Mouse (Mus musculus) left cerebral cortex, adult 9 months (tissue): ENCODE results near the gene Uimc1.
A peak's percentile ranks its signal among the peaks of the same experiment; 100 is the strongest.

Experiments used
- DNase-seq, 2 experiments: peaks; one replicate each; pipeline ENCODE4 v3.0.0; 2022; ENCODE audit warnings: low spot score in 2 of 2

The Uimc1 gene

DNA sequence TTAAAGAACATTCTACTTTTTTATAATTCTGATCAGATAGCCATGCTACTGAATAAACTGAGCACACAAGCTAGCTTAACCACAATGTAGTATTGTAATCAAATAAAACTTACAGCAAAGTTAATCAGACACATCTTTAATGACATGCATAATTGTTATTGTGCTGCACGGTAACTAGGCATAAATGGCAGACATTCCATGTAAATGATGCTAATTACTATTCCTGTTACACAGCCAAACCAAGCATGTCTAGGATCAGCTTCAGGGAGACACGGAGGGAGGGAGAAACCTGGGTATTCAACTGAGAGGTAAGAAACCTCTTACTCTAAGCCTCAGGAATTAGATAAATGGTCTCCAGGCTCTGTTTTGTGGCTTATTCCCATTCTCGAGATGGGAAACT, 52.4 kb downstream of the Uimc1 start:
- DNase-seq = no peak

DNA sequence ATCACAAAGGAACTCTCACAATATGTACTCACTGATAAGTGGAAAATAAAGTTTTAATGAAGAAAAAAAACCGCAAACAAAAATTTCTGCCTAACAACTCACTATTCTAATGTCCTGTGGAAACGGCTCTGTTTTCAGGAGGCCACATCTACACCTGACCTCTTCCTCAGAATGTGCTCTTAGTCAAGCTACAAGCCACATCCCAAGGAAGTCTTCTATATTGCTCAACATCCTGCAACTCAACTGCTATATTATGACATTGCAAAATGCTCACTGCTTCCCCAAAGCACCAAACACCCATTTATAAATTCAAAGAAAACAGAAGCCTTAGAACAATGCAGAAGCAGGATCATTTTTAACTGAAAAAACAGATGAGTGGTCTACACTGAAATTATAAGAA, 60.1 kb downstream of the Uimc1 start:
- DNase-seq = no peak

DNA sequence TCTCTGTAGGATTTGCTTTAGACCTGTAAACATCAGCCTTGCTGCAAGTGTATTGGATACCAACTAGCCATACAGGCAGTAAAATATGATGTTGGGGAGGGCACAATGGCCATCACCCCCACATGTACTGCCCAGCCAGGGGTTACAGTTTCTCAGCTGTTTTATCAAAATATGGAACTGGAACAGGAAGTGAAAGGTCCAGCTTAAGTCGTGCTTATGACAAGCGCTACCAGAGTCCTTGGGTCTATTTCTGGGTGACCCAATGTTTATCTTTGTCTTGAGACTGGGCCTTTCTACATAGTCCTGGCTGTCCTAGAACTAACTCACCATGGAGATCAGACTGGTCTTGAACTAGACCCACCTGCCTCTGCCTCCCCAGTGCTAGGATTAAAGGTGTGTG, 75.9 kb downstream of the Uimc1 start:
- DNase-seq = no peak

DNA sequence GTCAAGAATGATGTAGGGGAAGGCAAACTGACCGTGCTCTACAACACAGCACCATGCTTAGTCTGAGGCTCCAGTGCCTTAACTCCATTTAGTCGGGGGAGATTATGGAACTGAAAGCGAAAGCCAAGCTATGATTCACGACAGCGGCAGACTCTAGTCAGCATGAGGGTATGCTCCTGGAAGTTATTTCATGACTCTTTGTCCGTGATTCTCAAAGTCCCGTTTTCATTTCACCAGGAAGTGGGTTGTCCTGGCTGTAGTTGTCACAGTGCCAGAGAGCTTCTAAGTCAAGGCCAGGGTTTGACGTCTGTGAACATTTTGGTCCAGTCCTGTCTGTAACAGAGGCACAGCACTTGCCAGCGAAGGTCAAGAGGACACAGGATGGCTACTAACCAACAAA, 77.4 kb downstream of the Uimc1 start:
- no peak for DNase-seq

DNA sequence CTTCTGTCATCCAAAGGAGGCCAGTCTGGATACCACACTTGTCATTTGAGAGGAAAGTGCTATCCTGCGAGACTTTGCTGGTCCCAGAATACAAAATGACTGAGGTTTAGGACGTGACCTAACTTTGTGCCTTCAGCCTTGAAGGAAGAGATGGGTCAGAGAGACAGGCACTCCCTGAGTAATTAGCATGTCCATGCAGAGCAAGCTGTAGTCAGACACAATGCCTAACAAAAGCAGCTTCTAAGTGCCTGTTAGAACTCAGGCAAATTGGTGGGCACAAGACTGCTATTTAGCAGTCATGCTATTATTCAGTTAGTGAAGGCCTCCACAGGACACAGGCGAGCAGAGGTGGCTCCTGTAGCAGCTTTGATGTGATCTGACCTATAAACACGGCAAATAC, 77.8 kb downstream of the Uimc1 start:
- DNase-seq = no peak

DNA sequence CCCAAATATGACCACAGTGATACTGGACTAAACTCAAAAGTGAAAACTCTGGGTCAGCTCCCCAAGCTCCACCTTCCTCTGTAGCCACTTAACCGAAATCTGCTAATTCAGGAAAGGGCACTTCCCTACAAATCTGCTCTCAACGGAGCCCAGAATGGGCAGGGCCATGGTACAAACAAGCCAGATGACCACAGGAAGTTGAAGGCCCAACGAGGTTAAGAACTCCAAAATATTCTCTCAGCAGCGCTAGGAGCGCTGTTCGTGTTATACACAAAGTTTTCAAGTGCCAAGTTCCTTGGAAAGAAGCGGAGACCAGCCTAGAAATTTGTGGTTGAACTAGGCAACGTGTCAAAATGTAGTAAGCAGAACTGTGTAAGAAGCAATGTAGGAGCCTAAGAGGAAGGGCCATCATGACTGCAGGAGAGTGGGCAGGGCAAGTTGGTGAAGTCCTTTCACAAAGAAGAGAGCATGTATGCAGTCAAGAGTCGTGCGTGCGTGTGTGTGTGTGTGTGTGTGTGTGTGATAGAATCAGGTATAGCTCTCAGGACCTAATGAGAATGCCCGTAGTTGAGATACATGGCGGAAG, 78.8 kb downstream of the Uimc1 start, which contains the start of gene Hk3:
TSS of gene Hk3 (minus strand) at position 192 of the 586 bp plus-strand sequence.
- DNase-seq = no peak

DNA sequence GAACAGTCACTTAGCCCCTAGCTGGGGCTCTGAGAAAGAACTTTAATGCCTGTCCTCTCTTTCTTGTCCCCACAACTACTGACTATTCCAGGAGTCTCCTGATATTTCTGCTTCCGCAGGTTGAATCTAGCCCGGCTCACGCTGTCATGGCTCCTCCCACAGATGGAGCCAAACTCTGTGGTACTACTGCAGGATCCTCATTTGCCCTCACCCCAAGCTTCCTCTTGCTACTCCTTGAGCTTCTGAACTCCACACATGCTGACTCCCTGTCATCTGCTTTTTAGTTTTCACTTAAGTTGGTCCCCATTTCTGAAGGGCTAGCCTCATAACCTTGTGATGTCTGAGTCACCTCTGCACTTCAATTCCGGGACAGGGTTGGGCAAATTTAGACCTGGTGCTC, 80.0 kb downstream of the Uimc1 start:
- no peak for DNase-seq

DNA sequence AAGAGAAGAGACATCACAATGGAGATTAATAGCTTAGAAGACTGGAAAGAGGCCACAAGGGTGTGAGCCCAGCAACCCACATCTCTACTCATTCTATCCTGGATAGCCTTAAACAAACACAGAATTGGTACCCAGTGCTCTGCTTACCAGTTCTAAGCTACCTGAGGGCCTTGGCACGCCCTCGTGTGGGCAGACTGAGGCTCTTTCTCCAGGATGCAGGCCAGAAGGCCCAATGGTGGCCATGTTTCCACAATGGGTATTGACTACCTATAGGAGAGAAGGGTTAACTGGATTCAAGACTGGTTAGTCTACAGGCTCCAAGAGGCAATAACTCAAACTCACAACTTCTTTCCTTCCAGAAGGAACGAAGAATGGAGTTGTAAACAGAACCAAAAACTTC, 80.9 kb downstream of the Uimc1 start:
- DNase-seq = no peak

DNA sequence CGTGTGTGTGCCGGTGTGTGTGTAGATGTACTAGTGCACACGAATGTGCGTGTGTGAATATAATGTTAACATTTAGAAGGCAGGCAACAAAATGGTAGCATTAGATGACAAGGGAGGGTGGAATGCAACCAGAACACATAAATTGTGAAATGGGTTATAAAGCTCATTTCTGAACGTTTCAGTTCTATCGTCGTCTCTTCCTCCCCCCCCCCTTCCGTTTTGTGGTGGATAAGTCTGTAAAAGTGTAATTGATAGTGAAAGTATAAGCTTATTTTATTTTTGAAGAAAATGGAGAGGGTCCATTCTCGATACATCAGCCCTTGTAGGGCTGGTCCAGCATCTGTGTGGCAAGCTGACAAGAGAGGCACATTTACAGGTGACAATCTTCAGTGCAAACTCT, 81.4 kb downstream of the Uimc1 start:
- DNase-seq = no peak

DNA sequence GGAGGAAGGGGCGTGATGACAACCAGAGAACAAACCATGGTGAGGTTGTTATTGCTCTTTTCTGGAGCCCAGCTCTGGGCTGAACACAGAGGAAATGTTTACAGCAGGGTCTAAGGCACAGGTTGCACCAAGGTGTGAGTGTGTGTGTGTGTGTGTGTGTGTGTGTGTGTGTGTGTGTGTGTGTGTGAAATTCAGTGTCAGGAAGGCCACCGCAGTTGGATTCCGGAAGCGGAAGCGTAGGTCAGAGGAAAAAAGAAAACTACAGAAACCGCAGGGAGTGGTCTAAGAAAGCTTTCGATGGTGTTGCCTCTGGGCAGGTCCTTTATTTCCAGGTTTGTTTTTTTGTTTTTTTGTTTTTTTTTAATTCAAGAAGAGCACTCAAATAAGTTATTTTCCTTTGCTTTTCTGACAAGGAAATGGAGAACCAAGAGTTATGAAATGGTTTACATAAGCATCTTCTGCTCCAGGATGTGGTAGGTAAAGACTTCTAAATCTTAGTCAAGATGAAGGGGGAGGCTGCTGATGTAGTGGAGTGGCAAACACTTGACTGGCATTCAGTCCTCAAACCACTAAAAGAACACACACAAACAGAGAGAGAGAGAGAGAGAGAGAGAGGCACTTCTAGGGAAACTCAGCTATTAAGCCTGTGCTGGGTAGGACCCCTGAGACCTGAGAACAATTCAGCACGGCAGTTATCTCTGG, 82.1 kb downstream of the Uimc1 start:
- DNase-seq = no peak

DNA sequence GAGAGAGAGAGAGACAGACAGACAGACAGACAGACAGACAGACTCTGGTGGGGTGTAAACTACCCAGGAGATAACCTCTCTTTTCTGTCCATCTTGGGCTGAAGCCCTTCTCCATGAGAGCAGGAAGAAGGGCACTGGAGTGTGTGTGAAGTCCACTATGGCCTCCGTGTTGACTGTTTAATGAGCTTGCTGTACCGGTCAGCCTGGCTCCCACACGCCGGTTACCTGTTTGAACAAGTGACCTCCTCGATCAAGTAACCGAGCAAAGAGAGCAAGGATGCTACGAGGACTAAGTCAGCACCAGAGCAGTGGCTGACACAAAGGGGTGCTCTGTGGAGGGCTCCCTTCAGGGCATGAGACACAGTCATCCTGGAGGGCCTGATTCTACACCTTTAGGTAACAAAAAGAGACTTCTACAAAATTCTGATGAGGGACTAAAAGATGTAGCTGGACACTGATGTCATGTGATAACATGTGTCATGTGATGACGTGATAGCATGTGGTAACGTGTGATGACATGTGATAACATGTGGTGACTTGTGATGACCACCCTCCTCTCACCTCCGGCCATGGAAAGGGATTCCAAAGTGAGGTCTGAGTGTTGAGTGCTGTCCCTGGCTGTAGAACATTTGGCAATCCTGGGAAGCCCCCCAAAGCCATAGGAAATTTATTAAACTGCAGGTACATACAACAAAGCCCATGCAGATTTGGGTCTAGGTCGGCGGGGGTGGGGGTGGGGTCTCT, 82.8 kb downstream of the Uimc1 start:
- no peak for DNase-seq

DNA sequence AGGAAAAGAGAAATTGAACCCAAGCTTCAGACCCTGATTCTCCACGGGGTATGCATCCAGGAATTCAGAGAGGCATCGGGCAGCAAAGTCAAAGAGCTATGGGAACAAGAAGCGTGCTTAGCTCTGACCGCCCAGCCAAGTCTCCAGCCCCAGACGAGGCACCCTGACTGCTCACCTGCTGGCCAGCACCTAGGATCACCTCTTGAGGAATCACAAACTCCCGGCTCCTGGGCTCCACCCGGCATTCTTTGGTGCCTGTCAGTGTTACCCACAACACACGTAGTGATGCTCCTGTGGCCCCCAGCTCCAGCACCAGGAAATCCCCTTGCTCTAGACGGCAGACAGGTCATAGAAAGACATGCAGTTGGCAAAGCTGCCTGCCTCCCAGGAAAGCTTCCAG, 85.6 kb downstream of the Uimc1 start:
- no peak for DNase-seq

DNA sequence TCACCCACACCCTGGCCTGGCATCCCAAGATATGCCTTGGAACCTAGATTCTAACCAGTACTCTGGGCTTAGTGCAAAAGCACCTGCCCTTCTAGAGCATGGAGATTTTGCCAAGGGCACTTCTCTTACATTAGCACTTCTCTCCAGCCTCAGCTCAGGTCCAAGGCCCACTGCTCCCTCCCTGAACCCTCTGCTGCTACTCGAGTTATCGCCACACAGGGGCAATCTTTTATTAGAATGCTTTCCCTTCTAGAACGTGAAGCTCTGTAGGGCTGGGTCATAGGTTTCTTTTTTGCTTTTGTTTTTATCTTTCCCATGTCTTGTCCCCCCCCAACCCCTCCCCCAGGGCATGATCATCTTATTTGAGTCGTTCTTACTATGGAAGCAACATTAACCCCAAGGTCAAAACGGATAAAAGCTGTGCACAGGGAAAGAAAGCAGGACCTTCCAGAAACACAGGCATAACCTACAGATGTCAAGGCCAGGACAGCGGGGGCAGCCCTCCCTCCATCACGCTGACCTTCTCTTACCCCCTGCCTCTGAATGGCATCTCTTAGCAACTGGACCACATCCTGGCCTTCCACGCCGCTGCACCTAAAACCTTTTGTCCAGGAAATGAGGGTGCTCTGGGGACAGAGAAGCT, 86.3 kb downstream of the Uimc1 start:
- no peak for DNase-seq

DNA sequence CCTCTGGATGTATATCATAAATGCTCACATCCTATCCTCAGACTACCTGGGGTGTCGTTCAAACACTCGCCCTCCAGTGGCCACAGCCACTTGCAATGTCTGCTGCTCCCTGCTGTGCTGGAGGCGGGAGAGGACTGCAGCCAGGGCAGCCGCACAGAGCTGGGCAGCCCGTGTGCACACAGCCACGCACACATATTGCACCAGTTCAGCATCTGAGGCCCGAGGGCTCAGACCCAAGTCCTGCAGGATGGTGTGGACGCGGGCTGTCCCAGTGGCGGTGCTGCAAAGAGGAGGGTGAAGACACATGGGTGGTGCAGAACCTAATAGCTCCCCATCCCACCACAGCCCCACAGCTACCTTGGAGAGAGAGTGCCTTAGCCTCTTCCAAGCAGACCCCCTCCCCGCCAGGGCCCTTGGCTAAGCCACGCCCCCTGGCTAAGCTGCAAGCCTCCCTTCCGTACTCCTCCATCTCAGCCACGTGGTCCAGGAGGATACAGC, 88.1 kb downstream of the Uimc1 start:
- DNase-seq = no peak

DNA sequence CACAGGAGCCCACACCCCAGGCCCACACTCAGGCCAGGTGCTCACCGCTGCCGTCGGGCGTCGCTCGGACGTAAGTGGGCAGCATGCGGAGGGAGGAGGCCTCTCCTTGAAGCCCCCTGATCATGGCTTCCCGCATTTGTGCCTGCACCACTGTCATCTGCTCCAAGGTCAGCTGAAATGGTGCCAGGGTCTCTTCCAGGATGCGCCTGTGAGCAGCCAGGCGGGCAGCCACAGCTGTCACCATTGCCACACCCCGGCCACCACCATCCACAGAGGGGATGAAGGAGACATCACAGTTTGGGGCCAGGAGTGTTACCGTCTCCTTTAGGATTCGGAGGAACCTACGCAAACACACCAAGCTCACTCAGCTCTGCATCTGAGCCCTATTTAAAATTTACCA, 89.0 kb downstream of the Uimc1 start:
- DNase-seq = no peak

DNA sequence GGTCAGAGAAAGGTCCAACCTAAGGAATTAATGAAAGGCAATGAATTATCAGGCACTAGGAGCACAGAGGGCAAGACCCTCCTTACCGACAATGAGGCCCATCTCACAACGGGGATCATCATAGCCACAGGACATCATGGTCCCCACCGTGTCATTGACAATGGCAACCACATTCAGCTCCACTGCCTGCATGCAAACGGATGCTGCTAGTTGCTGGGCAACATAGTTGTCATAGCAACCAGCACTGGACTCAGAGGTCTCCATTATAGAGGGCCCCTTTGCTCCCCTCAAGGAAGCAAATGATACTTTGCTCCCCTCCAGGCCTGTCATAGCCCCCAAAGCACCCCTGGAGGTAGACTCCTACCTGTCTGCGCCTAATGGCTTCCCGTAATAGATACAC, 91.5 kb downstream of the Uimc1 start:
- no peak for DNase-seq

DNA sequence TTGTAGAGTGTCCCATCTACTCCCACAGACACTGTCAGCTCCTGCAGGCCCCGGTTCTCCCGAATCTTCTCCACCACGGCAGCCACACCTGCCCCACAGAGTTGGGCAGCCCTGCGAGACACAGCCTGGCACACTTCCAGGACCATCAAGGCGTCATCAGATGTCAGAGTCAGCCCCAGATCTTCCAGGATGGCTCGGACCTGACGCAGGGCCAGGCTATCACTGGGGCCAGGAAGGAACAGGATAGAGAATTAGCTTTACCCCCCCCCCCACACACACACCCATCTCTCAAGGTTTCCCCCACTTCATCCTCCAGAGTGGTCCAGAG, 93.7 kb downstream of the Uimc1 start:
- DNase-seq = no peak

DNA sequence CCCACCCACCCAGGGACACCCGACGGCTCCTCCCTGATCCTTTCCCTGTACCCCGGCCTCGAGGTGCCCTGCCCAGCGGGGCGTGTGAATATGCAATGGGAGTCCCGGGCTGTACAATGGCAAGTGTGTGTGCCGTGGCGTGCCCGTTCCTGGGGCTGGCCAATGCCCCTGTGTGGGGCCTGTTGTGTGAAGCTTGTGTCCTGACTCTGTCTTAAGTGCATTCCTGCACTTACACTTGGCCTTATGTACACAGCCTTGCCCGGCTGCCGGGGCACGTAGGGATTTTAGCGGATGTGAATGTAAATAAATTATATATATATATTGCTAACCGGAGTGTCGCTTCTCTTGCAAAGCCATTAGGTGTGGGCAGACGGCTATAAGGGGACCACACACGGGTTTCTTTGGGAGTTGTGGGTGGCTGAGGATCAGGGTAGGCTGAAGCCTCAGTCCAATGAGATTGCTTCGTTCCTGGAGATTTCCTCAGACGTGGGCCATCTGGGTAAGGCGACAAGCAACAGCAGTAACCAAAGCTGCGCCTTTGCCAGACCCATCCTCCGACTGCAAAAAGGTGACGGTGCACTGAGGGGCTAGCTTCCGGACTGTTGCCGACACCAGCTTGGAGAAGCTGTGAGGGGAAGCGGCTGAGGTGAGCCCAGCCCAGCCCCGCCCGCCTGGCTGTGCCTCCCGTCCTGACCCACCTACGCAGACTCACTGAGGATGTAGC, 94.2 kb downstream of the Uimc1 start:
- peak in 1 of 2 experiments; percentile 56 for DNase-seq

DNA sequence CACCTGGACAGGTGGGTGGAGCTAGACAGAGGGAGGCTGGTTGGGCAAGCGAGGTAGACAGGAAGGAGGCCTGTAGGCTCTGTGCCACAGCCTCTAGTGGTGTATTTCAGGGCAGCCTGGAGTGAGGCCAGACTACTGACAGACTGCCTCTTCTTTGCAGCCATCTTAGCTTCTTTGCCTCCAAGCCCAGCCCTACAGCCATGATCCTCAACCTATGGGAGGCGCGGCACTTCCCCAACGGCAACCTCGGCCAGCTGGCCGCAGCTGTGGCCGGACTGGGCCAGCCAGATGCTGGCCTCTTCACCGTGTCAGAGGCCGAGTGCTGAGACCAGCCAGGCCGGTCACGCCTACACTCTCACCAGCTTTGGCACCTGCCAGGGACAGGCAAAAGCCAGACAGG, 95.5 kb downstream of the Uimc1 start:
- peak in 1 of 2 experiments; percentile 38 for DNase-seq

DNA sequence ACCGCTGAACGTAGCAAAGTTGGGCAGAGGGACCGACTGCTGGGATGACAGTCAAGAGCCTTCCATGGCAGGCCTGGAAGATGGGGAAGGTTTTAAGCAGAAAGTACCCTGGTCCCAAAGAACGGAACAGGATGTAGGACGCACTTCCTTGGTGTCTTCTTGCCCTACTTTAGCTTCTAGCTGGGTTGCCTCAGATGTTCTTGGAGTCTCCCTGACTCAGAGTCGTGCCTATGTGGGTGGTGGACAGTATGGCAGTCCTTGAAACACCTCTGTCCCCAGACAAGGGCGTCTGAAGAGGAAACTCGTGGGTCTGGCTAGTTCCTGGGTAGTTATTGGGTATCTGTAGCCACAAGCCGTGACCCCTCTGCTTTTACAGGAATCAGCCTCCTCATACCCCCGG, 98.0 kb downstream of the Uimc1 start:
- DNase-seq = peak in 1 of 2 experiments; percentile 48

DNA sequence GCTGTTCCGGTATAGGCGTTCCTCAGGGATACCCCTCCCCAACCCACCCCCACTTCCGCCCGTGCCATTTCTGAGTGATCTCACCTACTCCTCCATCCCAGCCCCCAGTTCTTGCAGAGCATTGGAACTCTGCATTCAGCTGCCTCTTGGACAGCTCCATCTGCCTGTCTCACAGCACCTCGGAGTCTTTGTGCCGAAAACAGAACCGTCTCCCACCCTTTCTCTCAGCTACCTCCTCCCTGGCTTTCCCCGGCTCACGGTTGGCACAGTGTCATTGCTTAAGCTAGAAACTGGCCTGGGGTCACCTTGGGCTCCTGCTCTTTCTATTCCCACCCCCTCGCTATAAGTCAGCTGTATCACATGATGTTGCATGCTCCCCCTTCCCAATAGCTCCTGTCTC, 99.7 kb downstream of the Uimc1 start:
- DNase-seq = peak; percentile 59 to 67

DNA sequence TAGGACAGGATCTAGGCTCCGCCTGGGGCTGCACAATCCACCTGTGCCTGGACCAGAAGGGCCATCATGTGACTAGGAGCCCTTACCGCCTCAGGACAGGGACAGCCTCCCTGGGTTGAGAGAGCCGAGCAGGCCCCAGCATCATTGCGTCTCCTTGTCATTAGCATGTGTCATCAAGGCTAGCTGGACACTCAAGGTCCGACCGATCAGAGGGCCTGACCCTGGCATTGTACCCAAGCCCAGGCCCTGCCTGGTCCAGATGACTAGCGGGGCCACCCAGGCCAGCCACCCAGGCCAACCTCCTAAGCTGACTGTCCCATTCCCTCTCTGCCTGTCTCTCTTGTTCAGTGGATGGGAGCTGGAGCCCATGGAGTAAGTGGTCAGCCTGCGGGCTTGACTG, 102.5 kb downstream of the Uimc1 start:
- DNase-seq = no peak
